Mouse (Mus musculus): ENCODE results near the gene Fam167b.
A peak's percentile ranks its signal among the peaks of the same experiment; 100 is the strongest.
"Not testable (repeated sequence)": the region's sequence is repeated elsewhere in the genome, so short reads cannot be mapped to it uniquely, and the experiment has no call there.

Gene Fam167b

DNA sequence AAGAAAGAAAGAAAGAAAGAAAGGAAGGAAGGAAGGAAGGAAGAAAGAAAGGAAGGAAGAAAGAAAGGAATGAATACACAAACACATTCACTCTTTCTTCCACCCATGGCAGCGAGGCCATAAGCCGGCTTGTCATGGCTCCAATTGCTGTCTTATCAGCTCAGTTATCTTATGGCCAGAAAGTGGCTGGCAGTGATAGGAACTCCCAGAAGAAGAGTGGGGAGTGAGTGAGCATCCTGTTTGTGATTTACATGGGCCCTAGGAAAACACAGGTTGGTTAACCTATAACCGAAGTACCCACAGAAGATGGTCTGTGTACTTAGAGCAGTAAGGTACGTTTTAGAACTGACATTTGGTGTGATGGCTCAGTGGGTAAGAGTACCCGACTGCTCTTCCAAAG lies 17.2 kb downstream of the Fam167b start:
- DNase-seq (ENCODE audit: low read depth, low spot score), result no peak

DNA sequence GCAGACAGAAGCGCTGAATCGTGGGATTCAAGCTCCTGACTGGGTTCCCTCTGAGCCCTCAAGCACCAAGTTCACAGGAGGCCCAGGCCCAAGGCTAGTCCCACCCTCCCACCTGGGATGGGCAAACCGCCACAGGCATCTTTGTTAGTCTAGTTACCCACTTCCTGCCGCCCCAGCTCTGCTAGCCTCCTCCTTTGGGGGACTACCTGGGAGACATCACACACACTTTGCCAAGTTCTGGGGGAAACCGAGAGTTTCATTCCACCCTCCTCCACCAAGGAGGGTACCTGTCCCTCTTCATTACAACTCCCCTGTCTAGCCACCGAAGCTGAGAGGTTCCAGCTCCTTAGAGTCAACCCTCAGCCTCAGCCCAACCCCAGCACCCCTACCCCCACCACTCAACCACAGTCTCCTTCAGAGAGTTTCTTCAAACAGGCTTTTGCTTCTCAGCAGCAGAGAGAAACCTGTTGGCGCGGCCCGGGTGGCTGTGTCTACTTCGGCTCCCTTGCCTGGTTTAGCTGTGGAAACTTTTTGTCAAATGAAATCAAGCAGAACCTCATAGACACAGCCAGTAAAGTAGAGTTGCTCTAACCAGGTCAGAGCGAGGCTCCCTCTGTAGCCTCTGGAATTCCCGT lies 19.9 kb downstream of the Fam167b start:
- DNase-seq (ENCODE audit: low read depth, low spot score), result no peak

DNA sequence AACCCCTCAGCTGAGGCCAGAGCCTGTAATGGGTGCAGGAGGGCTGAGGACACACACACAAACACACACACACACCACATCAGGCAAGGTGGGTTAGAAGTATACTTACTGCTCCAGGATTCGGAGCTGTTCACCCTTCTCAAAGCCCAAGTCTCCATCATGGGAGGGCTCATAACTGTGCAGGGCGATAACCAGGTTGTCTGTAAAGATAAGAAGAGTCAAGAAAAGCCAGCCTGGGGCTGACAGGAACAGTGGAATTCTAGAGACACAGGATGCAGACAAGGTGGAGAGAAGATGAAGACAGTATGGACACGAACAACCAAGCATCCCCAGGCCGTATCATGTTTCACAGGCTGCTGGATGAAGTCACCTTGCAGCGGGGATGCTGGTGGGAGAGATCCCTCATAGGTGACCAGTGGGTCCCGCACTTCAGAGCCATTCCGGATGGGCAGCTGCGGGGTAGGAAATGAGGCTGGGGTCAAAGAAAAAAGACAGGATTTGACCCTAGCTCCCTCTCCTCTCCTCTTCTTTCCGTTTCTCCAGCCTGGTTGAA lies 21.0 kb downstream of the Fam167b start:
- no peak for DNase-seq (ENCODE audit: low read depth, low spot score)

DNA sequence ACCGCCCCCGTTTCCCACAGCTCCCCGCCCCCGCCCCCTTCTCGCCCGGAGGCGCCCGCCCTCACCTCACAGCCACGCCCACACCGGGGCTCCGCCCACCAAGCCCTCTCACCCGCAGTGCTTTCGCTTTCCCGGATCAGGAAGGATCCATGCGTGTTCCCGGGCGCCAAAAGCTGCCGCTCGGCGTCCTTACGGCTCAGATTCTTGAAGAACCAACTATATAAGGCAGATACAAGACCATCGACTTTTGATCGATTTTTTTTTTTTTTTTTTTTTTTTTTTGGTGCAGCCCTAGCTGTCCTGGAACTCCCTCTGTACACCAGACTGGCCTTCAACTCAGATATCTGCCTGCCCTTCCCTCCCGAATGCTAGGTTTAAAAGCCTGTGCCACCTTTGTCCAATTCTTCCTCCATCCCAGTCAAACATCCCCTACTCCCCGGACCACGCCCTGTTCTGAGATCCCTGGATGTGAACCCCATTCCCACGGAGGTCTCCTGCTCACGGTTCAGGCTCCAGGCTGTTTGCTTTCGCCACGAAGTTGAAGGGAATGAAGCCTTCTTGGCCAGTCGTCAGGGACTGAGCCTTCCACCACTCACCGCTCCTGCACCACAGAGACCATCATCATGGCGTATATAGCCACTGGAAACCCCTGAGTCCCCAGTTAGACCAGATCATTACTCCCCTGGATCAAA lies 21.7 kb downstream of the Fam167b start:
- DNase-seq (ENCODE audit: low read depth, low spot score), result peak; percentile 85

DNA sequence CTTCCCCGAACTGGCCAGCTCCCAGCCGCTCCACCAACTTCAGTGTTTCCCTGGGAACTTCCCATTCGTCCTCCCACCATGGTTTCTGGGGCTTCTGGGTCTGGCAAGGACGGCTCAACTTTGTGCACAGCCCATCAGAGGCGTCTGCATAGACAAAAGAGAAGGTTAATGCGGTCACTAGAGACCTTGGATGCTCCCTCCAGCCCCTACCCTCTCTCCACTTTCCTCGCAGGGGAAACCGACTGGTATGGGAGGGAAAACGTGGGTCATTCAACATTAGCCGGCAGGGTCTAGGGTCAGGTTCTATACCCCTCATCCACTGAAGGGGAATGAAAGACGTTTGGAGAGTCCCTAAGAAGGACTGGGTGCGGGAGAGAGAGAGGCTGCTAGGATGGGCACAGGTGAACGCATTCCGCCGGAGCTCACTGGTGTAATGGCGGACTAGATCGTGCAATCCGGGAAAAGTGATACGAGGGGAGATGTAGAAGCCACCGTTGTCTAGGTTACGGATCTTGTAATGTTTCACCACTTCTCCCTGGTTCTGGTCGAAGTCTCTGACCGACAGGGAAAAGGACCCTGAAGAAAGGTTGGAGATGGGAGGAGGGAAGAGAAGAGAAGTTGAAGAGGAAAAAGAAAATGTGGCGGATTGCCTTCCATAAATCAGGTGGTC lies 22.4 kb downstream of the Fam167b start:
- no peak for DNase-seq (ENCODE audit: low read depth, low spot score)

DNA sequence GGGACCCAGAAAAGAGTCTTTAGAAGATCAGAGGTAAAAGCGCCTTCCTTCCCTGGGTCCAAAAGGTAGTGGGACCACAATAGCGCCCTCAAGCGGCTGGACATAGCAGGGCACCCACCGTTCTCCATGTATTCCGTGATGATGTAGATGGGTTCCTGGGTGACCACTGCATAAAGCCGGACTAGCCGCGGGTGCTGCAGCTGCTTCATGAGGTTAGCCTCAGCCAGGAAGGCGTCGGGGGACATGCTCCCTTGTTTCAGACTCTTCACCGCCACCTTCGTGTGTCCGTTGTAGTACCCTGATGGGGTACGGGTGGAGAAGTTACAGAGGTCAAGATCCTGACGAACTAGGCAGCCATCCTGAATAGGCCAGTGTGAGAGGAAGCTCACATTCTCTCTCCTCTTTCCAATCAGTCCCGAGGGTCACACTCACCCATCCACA lies 22.9 kb downstream of the Fam167b start:
- DNase-seq (ENCODE audit: low read depth, low spot score), result no peak

DNA sequence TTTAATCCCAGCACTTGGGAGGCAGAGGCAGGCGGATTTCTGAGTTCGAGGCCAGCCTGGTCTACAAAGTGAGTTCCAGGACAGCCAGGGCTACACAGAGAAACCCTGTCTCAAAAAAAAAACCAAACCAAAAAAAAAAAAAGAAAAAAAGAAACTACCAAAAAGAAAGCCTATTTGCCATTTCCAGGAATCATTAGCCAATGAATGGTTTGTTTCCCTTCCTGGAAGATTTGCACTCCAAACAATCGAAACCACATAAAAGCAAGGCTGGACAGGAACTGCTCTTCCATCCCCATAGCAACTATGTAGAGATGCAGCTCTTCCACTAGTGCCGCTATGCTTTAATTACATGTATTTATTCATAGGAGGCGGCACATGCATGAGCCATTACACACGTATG lies 23.8 kb downstream of the Fam167b start:
- not testable (repeated sequence) for DNase-seq (ENCODE audit: low read depth, low spot score)

DNA sequence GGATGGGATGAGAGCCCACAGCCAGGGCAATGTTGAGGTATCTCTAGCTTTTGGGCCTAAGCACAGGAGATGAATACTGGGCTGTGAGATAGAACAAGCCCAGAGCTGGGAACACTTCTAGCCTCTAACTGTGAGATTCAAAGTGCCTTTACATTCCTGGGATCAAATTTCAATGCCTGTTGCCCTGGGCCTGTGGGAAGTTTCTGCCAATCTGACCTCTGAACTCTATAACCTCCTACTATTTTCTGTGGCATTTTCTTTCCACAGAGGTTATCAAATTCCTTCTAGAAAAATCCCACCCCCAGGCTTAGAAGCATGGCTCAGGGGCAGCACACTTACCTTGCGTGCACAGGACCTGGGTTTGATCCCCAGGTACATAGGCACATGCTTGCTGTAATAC lies 28.1 kb downstream of the Fam167b start:
- no peak for DNase-seq (ENCODE audit: low read depth, low spot score)

DNA sequence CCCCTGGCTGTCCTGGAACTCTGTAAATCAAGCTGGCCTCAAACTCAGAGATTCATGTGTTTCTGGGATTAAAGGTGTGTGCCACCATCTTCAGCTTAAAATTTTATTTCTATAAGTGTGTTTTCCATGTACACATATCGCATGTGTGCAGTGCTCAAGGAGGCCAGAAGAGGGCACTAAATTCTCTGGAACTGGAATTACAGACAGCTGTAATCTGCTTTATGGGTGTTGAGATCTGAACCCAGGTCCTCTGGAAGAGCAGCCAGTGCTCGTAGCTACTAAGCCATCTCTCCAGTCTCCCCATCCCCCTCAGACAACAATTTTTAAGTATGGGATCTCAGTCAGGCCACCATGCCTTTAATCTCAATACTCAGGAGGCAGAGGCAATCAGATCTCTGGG lies 29.0 kb downstream of the Fam167b start:
- no peak for DNase-seq (ENCODE audit: low read depth, low spot score)

DNA sequence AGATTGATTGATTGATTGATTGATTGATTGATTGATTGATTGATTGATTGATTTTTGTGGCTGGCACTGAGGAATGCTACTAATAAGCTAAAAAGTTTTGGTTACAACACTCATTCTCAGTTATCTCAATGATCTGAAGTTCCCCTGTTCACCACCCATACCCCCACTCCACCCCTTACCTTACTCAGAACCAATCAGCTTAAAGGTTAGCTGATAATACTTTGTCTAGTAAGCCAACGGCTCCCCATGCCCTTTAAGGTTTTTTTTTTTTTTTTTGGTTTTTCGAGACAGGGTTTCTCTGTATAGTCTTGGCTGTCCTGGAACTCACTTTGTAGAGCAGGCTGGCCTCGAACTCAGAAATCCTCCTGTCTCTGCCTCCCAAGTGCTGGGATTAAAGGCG lies 30.7 kb downstream of the Fam167b start:
- DNase-seq (ENCODE audit: low read depth, low spot score), result not testable (repeated sequence)

DNA sequence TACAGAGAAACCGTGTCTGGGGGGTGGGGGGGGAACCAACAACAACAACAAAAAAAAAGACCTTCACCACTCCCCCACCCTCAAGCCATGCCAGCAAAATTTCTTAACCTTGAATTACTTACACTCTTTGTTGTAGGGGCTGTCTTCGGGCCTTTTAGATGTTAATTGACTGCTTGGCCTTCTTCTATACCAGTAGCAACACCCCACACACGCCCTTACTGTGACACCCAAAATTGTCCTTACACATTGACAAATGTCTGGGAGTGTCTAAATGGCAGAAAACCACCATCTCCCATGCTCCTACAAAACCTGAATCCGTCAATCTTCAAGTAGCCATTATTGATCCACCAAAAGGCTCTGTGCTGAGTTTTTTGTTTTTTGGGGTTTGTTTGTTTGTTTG lies 34.2 kb downstream of the Fam167b start:
- no peak for DNase-seq (ENCODE audit: low read depth, low spot score)

DNA sequence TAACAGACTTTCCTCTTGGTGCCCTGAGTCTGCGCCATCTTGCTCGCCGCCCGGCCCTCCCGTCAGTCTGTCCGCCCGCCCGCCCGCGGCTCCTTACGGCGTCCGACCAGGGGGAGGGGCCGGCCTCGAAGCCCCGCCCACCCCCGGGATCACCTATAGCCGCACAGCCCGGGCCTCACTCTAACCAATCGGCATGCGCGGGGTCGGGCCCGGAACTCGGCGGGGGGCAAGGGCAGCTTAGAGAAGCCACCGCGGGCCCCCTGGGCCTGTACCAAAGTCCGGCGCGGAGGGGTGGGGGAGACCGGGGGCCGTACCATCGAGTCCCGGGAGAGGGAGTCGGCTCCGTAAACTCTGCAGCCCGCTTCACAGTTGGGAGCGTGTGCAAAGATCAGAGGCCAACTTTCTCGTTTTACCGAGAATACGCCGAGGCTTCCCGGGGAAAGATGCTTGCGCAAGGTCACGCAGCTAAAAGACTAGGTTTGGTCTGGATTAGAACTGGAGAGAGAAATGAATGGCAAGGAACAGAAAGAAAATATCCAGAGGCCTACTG lies 35.7 kb downstream of the Fam167b start, which contains the start of gene Hdac1:
TSS of gene Hdac1 (minus strand) at position 122 of the 550 bp plus-strand sequence.
- peak; percentile 94 for DNase-seq (ENCODE audit: low read depth, low spot score)

DNA sequence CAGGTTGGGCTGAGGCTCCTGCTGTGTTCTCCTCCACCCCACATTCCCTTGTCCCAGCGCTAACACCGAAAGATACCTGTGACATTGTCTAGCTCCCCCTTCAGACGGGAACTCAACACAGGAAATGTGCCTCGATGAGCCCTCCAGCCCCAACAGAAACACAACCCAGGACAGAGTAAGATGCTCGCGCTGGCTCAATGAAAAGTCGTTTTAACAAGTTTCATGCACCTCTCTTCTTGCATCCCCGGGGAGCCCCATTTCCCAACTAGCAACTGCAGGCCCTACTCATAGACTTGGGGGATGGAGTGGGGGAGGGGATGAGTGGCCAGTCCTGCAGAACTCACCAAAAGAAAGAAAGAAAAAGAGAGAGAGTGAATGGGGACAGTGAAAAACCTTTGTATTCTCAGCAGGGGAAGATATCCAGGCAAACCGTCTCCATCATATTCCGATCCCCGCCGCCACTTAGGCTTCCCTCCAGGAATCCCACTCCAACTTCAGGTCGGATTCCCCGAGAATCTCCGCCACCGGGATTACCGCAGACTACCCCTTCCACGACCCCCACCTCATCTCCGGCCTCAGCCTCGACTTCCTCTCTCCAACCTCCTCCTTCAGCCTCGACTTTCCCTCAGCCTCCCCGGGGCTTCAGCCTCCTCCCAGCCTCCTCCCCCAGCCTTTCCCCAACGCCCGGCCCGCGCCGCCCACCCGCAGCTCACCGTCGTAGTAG lies 36.3 kb downstream of the Fam167b start:
- DNase-seq (ENCODE audit: low read depth, low spot score), result no peak

DNA sequence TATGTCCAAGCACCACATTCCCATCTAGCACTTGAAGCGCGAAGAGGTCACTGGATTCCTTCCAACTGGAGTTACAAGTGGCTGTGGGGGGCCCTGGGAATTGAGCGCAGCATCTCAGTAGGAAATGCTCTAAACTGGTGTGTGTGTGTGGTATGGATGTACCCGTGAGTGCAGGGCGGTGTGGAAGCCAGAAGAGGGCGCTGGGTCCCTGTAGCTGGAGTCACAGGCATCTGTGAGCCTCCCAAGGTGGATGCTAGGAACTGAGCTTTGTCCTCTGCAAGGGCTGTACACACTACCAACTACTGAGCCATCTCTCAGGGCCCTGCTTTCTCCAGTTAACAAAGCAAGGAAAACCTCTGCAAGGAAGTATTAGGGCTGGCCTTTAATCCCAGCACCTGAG lies 38.3 kb downstream of the Fam167b start:
- no peak for DNase-seq (ENCODE audit: low read depth, low spot score)

DNA sequence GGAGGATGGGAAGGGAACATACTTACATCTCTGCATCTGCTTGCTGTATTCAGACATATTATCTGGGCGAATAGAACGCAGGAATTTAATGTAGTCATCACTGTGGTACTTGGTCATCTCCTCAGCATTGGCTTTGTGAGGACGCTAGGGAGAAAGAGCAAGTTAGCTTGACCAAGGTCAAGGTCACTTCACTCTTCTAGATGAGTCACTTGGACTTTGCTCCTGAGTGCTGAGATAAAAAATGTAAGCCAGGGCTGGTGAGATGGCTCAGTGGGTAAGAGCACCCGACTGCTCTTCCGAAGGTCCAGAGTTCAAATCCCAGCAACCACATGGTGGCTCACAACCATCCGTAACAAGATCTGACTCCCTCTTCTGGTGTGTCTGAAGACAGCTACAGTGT lies 49.4 kb downstream of the Fam167b start:
- not testable (repeated sequence) for DNase-seq (ENCODE audit: low read depth, low spot score)

Measured in WW6 (cell line).